In genomic region chr12:44430335-44430734, GRCm38 (mm10) we compare ENCODE assay signal across 15 mouse cellular contexts.
DNase-seq lines count a peak whose midpoint lies in the region; ATAC-seq and TF ChIP-seq lines count a peak whose summit lies in the region.
"Had no signal": no experiment of that assay in that cellular context is flagged by ENCODE, and none has a peak within 500 bp of the region (broad histone marks: within the 10 kb centered on the region; RNA-seq: fewer than 3 reads in every experiment).

No protein-coding gene starts in this region.

- no peaks in the 10 kb centered on the region for H3K27me3 ChIP-seq in forebrain, postnatal 0 days (ENCODE audit: insufficient read depth, low read length)
- H3K27me3 ChIP-seq in midbrain, embryonic 16.5 days (ENCODE audit: control insufficient read depth, insufficient read depth, low read depth, low read length) = no peaks in the 10 kb centered on the region
- H3K27me3 ChIP-seq: CH12.LX; intestine, embryonic 15.5 days; stomach, embryonic 15.5 days had no signal

- no peak for ATAC-seq in forebrain, postnatal 0 days
- peak; percentile 34; the same call in 1 of the 2 replicates for ATAC-seq in midbrain, embryonic 16.5 days
- ATAC-seq: intestine, embryonic 15.5 days had no signal

- H3K4me2 ChIP-seq in forebrain, postnatal 0 days (ENCODE audit: low read depth) = no peak overlapping the region
- peak overlapping the region; percentile 40; the same call in 1 of the 2 replicates for H3K4me2 ChIP-seq in midbrain, embryonic 16.5 days (ENCODE audit: low read length)
- H3K4me2 ChIP-seq: heart, embryonic 11.5 days; intestine, embryonic 15.5 days; liver, embryonic 11.5 days; stomach, embryonic 15.5 days had no signal

- WGBS in forebrain, postnatal 0 days = 23% methylated on average over 6 of the region's 6 CpGs
- WGBS in midbrain, embryonic 16.5 days = 21% methylated on average over 6 of the region's 6 CpGs

- DNase-seq in kidney, postnatal 14 days = peak; percentile 17
- DNase-seq in kidney, postnatal 36 days = no peak
- DNase-seq in cerebellum, adult 8-10 months = peak; percentile 40
- peak; percentile 31 for DNase-seq in forebrain, postnatal 0 days
- no peak for DNase-seq in embryo, embryonic 9.5 days (ENCODE audit: extremely low spot score)
- no peak for DNase-seq in urinary bladder, postnatal 4 days (ENCODE audit: low spot score in 2 of 2)
- DNase-seq in spleen, postnatal 14 days (ENCODE audit: low spot score in 2 of 2) = no peak
- DNase-seq: lung, postnatal 36 days had no signal

- peaks cover 12% of the 10 kb centered on the region for H3K4me1 ChIP-seq in forebrain, postnatal 0 days (ENCODE audit: insufficient read depth)
- peaks cover 27% of the 10 kb centered on the region for H3K4me1 ChIP-seq in midbrain, embryonic 16.5 days (ENCODE audit: control insufficient read depth, insufficient read depth, low read length)
- H3K4me1 ChIP-seq: intestine, embryonic 15.5 days; stomach, embryonic 15.5 days had no signal

- TF ChIP-seq CTCF in forebrain, postnatal 0 days (IDR thresholded peaks at IDR 0.05; ENCODE audit: low read depth) = no peak

- H3K9ac ChIP-seq in forebrain, postnatal 0 days = no peak overlapping the region
- no peak overlapping the region for H3K9ac ChIP-seq in midbrain, embryonic 16.5 days (ENCODE audit: low read depth, low read length)
- H3K9ac ChIP-seq: intestine, embryonic 15.5 days; stomach, embryonic 15.5 days had no signal

- no peak overlapping the region for H3K4me3 ChIP-seq in forebrain, postnatal 0 days (ENCODE audit: low read depth, low read length)
- no peak overlapping the region for H3K4me3 ChIP-seq in midbrain, embryonic 16.5 days (ENCODE audit: low read depth, low read length)
- H3K4me3 ChIP-seq: intestine, embryonic 15.5 days; myocyte; stomach, embryonic 15.5 days had no signal

- peak overlapping the region; percentile 29; the same call in 1 of the 2 replicates for H3K27ac ChIP-seq in forebrain, postnatal 0 days (ENCODE audit: low read depth, low read length)
- peak overlapping the region; percentile 81 for H3K27ac ChIP-seq in midbrain, embryonic 16.5 days (ENCODE audit: low read length)
- H3K27ac ChIP-seq: intestine, embryonic 15.5 days; stomach, embryonic 15.5 days had no signal

- no peaks in the 10 kb centered on the region for H3K36me3 ChIP-seq in forebrain, postnatal 0 days (ENCODE audit: insufficient read depth)
- H3K36me3 ChIP-seq in midbrain, embryonic 16.5 days (ENCODE audit: control insufficient read depth, insufficient read depth, low read length) = no peaks in the 10 kb centered on the region
- H3K36me3 ChIP-seq: intestine, embryonic 15.5 days; stomach, embryonic 15.5 days had no signal

- H3K9me3 ChIP-seq in forebrain, postnatal 0 days (ENCODE audit: low read length) = no peaks in the 10 kb centered on the region
- H3K9me3 ChIP-seq in midbrain, embryonic 16.5 days (replicated peaks; ENCODE audit: control insufficient read depth, low read length, poor library complexity, severe bottlenecking) = no peaks in the 10 kb centered on the region
- H3K9me3 ChIP-seq: intestine, embryonic 15.5 days; stomach, embryonic 15.5 days had no signal

Comparison
In these comparisons a context has a peak if more than half of its experiments do, and no peak if none do; other contexts are left out.
1. DNase-seq: peak in kidney, postnatal 14 days (single experiment), cerebellum, adult 8-10 months (single experiment) and forebrain, postnatal 0 days (single experiment); none in kidney, postnatal 36 days (0 of 2), embryo, embryonic 9.5 days (single experiment), urinary bladder, postnatal 4 days (0 of 2) and spleen, postnatal 14 days (0 of 2).